Mouse (Mus musculus) regulatory T cell (primary cell): Measurements from ENCODE around the gene Pifo.

Experiments used
- in situ Hi-C: fragments of 300-600 bp; cut with MboI, MseI; formaldehyde crosslinking; loops from one replicate; pipeline ENCODE4 v1.15.1; 2025; ENCODE audit warnings: high pct_unique_total_duplicates

Gene Pifo

DNA sequence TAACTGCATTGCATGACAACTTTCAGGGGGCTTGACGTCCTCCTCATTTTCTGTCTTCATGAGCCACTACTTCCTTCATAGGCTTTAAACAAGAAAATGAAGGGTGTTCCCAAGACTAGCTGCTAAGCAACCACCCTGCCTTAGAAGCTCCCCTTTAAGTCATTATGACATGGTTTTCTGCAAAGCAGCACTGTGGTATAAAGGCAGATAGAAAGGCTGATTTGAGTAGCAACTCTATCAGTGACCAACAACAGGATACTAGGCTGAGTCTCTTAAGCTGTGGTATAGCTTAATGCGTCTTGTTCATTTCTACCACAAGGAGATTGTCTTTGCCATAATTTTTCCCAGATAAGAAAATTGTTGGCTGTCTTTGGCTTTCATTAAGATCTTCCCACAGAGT is at the start of gene Pifo:
Gene Pifo (minus strand): TSS at position 101 of the 400 bp plus-strand sequence.
- in situ Hi-C loops = no loop called here

DNA sequence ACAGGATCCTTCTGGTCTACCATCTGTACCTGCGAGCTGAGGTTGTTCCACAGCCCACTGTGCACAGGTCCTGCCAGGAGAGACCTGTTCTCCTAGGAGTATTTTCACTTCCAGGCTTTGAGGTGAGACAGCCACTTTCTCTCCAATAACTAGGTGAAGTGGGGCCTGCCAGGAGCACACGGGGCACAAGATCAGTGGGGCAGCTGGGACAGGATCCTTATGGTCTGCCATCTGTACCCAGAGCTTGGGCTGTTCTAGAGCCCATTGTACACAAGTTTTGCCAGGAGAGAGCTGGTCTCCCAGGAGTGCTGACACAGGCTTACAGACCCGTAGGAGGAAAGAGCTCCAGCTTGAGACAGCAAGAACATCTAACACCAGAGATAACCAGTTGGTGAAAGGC is 43.5 kb upstream of the Pifo start:
- in situ Hi-C loops = no loop called here

DNA sequence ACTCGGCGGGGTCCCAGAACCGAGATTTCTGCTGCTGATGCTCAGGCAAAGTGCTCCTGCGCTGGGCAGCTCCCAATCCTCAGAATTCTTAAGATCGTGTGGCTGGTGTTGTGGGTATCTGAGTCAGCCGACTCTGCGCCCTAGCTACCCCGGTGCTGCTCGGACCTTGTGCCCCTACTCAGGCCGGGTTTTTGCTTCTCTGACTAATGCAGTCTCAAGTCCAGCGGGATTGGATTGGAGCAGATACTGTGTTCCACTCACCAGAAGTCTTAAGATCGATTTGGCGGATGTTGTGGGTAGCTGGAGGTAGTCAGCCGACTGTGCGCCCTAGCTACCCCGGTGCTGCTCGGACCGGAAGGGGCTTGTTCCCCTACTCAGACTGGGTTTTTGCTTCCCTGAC is 37.5 kb upstream of the Pifo start:
- in situ Hi-C loops = no loop called here

DNA sequence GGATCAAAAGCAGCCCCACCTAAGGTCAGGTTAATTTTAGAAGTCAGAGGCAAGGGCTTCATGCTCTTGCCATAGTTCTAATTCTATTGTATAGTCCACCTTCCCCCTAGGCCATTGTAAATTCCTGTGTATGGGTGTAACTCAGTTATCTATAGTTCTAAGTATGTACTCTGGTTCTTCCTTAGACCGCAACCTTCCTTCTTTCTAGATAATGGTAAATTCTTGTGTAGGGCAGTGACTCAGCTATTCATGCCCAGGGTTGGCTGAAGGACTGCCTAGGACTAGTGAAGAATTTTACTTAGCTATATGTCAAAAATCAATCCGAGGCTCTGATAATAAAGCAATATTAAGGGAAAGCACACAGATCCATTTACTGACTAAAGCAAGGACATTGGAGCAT is 25.9 kb upstream of the Pifo start:
- in situ Hi-C loops = no loop called here

DNA sequence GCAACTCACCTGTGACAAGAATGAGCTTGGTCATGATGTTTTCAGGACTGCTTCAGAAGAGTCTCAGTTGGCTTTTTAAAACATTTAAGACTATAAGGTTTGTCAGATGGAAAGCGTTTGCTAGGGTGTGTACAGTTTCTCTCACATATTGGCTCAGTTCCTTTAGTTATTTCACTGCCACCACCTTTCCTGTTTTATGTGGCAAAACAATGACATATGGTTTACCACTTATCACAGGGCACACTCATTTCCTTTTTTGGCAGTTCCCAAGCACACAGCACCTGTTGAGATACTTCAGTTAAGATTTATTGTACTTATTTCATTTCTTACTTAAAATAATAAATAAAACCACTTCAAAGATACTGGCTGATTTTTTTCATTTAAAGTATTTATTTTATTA is 18.3 kb upstream of the Pifo start, which contains the start of gene Chil5:
Gene Chil5 (minus strand): TSS at position 34 of the 400 bp plus-strand sequence.
- in situ Hi-C loops = no loop called here

DNA sequence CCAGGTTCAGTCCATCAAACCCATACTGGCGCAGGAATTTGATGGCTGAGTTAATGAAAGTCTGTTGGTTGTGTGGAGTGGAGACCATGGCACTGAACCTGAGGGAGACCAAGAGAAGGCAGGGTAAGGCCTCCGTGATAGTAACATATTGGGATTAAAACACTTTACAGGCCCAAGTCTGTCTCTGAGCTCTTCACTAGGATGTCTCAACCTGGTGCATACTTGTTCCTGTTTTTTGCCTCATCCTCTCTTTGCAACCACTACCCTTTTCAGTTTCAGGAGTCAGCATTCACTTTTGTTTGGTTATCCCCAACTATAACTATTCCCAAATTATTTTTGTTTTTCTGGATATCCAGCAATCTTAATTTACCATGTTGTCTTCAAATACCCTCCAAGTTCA is 9.7 kb upstream of the Pifo start:
- in situ Hi-C loops = no loop called here

DNA sequence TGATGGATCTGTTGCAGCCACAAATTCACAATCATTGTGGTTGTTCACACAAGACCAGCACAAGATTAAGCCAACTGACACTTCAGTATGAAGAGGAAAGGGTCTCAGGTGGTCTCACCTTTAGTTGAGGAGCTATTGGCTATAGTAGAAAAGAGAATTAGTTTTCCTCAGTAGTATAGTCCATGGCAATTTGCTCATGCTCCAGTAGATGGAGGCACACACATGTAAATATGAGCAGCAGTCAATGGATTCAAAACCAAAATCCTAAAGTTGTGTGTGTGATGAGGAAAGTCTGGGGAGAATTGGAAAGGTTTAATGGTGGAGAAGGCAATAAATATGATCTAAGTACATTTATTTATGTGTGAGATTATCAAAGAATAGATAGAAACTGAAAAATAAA is 7.4 kb upstream of the Pifo start:
- in situ Hi-C loops = no loop called here

DNA sequence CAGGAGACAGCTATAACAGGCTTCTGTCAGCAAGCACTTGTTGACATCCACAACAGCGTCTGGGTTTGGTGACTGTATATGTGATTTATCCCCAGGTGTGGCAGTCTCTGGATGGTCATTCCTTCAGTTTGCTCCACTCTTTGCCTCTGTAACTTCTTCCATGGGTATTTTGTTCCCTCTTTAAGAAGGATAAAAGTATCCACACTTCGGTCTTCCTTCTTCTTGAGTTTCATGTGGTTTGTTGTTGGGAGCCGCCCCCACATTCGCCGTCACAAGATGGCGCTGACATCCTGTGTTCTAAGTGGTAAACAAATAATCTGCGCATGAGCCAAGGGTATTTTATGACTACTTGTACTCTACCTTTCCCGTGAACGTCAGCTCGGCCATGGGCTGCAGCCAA is 11.1 kb downstream of the Pifo start:
- in situ Hi-C loops = loop anchor here (5.0 kb wide), 1 partner anchor 64 kb away; no protein-coding TSS in a partner anchor

DNA sequence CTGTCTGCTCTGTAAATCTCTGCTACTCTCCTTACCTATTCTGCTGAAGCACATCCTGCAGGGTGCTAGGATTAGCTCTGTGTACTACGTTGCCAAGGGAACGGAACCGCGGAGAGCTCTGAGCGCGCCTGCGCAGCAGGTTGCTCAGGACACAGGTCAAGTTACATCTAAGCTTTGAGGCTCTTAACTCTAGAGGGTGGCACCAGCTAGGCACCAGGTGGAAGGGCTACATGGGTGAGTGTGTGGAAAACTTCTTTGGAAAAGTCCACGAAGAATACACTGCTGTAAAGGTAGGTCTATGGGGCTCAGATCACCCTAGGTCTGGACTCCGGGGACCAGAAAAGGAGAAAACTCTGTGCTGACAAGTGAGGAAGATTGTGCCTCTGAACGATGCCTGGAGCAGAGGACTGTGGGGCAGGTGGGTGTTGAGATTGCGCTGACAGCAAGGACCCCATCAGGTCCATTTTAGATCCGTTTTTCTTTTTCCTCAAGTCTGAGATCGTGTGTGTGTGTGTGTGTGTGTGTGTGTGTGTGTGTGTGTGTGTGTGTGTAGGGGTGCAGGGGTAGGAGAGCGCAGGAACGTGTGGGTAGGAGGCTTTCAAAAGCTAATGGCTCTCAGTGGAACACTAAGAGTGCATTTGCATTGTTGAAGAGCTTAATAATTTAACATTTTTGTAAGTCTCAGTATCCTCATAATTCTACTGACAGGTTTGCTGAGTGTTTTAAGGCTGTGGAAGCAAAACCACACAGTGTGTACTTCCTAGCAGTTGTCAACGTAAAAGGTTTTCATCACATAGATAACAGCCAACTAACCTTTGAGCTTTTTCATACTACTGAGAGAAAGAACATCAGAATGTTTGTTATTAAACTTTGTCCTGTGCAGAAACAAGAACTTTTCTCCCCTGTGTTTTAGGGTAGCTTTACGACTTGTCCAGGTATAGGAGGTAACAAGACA is 12.8 kb downstream of the Pifo start:
- in situ Hi-C loops = loop anchor here (5.0 kb wide), 1 partner anchor 66 kb away; no protein-coding TSS in a partner anchor

DNA sequence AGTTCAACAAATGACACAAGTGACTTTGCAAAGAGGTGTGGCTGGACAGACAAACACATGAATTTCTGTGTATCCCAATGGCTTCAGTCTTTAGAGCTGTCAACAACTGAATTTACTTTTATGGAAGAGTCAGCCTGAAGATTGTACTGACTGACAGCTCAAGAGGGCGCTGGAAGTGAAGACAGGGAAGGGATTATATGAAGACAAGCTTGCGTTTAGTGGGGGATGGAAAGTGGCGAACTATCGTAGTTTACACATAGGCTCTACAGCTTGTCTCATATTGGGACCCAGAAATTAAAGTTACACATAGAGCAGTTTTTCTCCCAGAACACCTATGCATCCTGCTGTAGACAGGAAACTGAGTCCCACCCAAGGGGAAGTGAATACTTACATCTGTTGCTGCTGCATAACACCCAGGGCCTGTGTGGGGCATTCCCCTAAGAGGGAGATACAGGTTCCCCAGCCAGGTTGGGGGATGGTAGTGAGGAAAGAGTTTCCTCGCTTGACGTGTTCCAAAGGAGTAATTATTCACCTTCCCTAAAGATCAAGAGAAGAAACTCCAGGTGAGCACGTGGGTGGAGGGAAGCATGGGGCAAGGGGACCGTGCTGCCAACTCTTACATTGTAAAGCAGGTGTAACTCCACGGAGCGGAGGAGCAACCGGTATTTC is 13.6 kb downstream of the Pifo start:
- in situ Hi-C loops = loop anchor here (5.0 kb wide), 1 partner anchor 66 kb away; no protein-coding TSS in a partner anchor

DNA sequence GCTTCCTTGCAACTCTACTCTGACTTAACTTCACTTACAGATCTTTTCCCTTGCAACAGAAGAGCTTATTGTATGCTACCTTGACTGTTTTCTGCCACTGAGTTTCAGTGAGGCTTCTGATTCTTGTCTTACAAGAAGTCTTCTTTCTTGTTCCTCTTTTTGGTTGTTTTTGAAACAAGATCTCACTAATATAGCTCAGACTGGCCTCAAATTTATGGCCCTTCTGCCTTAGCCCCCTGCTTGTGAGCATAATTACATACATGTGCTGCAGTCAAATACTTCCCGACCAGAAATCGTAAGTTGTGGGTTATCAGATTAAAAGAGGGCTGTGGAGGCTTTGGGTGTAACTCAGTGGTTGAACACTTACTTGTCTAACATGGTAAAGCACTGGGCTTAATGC is 19.7 kb downstream of the Pifo start:
- in situ Hi-C loops = loop anchor here (5.0 kb wide), 1 partner anchor 223 kb away; the partner anchor contains the start of gene Chil4

DNA sequence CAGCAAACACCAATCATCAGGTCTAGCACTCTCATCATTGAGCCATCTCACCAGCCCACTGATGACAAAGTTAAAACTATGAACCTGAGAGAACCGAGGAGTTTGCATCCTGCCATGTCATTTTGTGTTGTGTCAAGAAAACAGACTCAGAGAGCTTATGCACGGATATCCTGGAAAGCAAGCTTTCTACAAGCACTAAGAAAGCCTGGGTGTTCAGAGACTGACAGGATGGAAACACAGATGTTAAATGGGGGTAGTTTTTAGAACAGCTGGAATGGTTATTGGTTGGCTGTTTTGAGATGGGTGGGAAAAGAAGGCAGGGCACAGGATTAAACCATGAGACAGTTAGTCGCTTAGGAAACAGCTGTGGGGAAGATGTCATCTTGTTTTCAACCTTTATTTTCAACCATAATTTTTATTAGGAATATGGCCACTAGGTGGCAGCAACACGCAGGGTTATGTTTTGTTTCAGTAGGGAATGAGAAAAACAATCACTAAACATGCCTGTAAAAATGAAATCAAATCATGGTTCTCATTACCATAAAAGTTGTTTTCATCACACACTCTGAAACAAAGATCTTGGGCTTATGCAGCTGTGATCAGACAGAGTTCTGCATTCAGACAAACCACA is 22.7 kb downstream of the Pifo start:
- in situ Hi-C loops = loop anchor here (5.0 kb wide), 1 partner anchor 226 kb away; the partner anchor contains the start of gene Chil4

DNA sequence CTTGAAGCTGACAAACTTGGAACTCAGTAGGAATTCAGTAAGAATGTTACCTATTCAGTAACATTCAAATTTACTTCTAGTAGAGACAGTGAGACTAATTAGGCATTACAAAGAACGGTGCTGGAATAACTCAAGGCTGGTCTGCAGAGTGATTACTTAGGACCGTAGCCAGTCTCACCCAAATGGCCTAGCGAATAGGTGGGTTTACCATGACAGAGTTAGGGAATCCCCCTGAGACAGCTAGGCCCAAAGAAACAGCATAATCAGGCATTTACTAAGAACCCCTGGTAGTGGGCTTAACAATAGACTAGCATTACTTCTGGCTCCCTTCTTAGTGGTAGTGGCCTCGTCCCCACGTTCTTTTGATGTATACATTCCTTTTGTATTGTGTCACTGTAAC is 24.8 kb downstream of the Pifo start:
- in situ Hi-C loops = loop anchor here (5.0 kb wide), 2 partner anchors 228 to 458 kb away; partner anchors contain the start of gene Chil4

DNA sequence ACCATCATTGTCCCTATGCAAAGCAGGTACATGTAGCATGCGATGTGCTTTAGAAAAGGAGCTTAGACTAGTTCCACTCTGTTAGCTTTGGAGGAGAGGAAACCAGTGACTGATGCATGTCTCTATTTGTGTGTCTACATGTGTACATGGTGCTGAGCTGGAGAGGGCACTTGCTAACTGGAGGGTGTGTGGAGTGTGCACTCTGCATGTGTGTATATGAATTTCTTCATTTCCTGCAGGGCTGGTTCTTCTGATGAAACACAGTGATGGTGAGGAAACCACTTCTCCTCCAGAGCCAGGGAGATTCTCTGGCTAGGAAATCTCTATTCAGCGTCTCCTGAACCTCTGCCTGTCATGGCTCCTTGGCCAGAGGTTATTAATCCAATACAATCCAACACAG is 40.3 kb downstream of the Pifo start:
- in situ Hi-C loops = no loop called here

DNA sequence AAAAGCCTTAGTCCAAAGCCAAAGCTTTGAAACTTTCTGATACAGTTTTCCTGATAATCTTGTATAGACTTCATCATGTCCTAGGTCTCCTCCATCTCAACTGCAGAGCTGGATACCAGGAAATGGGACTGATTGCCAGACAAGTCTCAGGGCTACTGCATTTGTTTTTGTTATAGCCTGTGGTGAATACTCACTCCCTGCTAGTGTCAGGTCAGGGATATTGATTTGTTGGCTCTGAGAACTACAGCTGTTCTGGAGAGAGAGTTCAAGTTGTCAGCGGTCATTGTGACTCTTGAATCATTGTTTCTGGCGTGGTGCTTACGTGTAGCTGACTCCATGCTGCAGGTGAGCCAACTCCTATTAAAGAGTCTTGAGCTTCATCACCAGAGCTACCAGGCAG is 41.0 kb downstream of the Pifo start, which contains the start of gene Ovgp1:
Gene Ovgp1 (plus strand): TSS at position 301 of the 400 bp plus-strand sequence.
- in situ Hi-C loops = no loop called here

DNA sequence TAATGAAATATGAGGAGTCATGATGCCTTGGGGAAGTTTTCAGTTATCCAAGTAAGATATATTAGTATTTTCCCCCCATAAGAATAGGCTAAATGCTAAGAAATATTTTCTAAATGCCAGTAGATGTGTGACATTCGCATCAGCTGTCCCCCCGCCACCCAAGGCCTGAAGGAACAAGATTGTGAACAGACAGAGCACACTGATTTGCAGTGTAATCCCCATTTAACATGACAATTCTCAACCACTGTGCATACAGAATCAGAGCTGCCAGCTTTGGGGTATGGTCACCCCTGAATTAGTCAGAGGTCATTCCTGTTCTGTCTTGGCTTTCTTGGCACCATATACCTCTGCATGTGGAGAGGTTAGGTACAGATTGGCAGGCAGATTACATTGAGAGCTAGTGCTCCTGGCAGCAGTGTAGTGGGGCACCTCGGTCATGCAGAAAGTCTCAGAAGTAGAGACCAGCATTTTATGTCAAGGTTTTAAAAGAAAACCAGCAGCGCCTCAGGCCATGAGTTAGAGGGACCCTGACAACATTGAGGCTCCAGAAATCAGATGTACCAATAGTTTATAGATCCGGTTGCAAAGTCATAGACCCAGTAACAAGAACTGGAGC is 42.5 kb downstream of the Pifo start:
- in situ Hi-C loops = no loop called here

DNA sequence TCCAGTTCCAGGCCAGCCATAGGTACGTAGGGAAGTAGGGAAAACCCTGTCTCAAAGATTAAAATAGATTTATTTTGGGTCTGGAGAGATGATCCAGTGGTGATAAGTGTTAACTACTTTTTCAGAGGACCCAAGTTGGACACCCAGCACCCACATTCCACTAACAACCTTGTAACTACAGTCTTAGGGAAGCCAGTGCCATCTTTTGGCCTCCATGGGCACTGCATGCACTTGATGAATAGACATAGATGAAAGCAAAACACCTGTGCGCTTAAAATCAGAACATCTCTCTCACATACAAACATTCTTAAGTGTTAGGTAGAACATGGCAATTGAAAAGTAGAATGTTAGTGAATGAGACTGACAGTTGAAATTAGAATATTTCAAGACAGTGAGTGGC is 53.7 kb downstream of the Pifo start:
- in situ Hi-C loops = no loop called here

DNA sequence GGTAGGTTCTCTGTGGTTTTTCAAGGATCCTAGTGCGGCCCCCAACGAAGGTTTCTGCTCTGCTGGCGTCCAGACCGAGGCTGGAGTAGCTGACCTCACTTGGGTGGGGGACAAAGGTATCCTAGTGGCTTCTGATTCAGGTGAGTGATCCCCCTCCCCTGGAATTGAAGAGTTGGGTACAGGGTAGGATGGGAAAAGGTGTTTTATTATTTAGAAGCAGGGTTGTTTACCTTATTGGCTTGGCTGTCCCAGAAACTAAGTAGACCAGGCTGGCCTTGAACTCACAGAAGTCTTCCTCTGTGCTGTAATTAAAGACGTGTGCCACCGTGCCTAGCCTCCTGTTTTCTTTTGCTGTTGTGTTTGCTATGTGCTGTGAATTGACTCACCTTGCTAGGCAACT is 54.4 kb downstream of the Pifo start, which contains the start of gene Atp5f1:
Gene Atp5f1 (minus strand): TSS at position 101 of the 400 bp plus-strand sequence.
- in situ Hi-C loops = loop anchor here (10.0 kb wide), 1 partner anchor 275 kb away; the partner anchor contains the start of gene Ddx20

DNA sequence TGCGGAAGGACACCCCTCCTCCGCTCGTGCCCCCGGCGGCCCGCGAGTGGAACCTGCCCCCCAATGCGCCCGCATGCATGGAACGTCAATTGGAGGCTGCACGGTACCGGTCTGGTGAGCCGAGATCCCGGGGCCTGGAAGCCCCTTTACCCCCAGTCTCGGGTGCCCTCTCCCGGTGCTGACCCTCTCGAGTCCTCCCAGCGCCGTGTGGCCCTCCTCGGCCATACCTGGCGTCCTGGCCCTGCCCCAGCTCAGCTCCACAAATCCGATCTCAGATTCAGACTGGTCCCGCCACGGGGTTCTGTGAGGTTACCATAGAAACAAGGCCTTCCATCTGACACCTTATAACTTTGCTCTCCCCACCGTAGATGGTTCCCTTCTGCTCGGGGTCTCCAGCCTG is 54.9 kb downstream of the Pifo start:
- in situ Hi-C loops = loop anchor here (10.0 kb wide), 1 partner anchor 275 kb away; the partner anchor contains the start of gene Ddx20

DNA sequence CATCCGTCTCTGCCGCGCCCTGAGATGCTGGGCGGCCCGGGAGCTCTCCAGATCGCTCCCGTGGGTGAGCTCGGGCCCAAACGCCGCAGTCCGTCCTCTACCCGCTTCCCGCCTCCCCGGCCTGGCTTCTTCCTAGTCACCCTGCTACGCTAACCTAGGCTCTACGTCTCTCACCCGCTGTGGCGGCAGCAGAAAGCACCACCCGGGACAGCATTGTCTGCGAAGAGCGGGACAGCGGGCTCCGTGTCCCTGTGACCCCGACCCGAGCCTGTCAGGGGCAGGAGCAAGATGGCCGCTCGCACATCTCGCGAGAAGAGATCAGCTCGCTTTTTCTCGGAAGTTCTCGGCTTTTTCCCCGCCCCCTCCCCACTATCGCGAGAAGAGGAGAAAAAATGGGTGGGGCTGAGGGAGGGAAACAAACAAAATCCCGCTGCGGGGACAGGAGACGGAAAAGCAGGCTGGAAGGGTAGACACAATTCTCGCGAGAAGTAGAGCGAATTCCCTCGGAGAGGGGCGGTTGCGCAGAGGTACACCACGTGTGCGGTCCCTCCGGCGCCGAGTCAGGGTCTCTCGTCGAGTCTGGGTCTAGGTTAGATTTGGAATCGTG is 55.4 kb downstream of the Pifo start, which contains the start of gene Wdr77:
Gene Wdr77 (plus strand): TSS at position 396 of the 607 bp plus-strand sequence.
- in situ Hi-C loops = loop anchor here (10.0 kb wide), 1 partner anchor 274 kb away; the partner anchor contains the start of gene Ddx20
